In genomic region chr16:41692435-41692834, GRCm38 (mm10) we compare ENCODE assay signal across 9 mouse cellular contexts.
DNase-seq lines count a peak whose midpoint lies in the region; ATAC-seq lines count a peak whose summit lies in the region.
"Had no signal": no experiment of that assay in that cellular context is flagged by ENCODE, and none has a peak within 500 bp of the region (broad histone marks: within the 10 kb centered on the region; RNA-seq: fewer than 3 reads in every experiment).

No protein-coding gene starts in this region.

- peak; percentile 23 for DNase-seq in hindbrain, embryonic 11.5 days (ENCODE audit: low spot score)
- DNase-seq in testis, postnatal 10 days (ENCODE audit: low spot score) = peak; percentile 44
- DNase-seq in testis, postnatal 14 days (ENCODE audit: low spot score) = no peak
- DNase-seq in c-Kit-positive CD71-positive TER-119-negative erythroid progenitor cells, embryonic 14.5 days (ENCODE audit: low read depth) = peak; percentile 1
- no peak for DNase-seq in thymus, postnatal 14 days

- H3K27ac ChIP-seq in hindbrain, embryonic 11.5 days (ENCODE audit: low read depth, low read length) = no peak overlapping the region
- H3K27ac ChIP-seq in hindbrain, embryonic 13.5 days = no peak overlapping the region

- no peak overlapping the region for H3K4me3 ChIP-seq in hindbrain, embryonic 11.5 days (ENCODE audit: low read depth, low read length)
- no peak overlapping the region for H3K4me3 ChIP-seq in hindbrain, embryonic 13.5 days
- H3K4me3 ChIP-seq: erythroblast, embryonic 14.5 days; megakaryocyte, embryonic 14.5 days had no signal

- ATAC-seq in hindbrain, embryonic 11.5 days (ENCODE audit: low FRiP score) = no peak
- ATAC-seq in hindbrain, embryonic 13.5 days (ENCODE audit: low FRiP score) = no peak
- no peak for ATAC-seq in megakaryocyte, adult 5-6 weeks (ENCODE audit: poor library complexity, severe bottlenecking)

- no peaks in the 10 kb centered on the region for H3K27me3 ChIP-seq in hindbrain, embryonic 11.5 days (ENCODE audit: control insufficient read depth, insufficient read depth, low read length)
- no peaks in the 10 kb centered on the region for H3K27me3 ChIP-seq in hindbrain, embryonic 13.5 days
- H3K27me3 ChIP-seq: megakaryocyte, embryonic 14.5 days had no signal

- H3K4me2 ChIP-seq in hindbrain, embryonic 11.5 days (replicated peaks; ENCODE audit: low read depth, low read length) = no peak overlapping the region
- H3K4me2 ChIP-seq in hindbrain, embryonic 13.5 days = no peak overlapping the region

- no peaks in the 10 kb centered on the region for H3K36me3 ChIP-seq in hindbrain, embryonic 11.5 days (ENCODE audit: control insufficient read depth, insufficient read depth, low read length)
- no peaks in the 10 kb centered on the region for H3K36me3 ChIP-seq in hindbrain, embryonic 13.5 days

- no peak overlapping the region for H3K9ac ChIP-seq in hindbrain, embryonic 11.5 days (ENCODE audit: low read depth, low read length)
- H3K9ac ChIP-seq in hindbrain, embryonic 13.5 days = no peak overlapping the region

- no peaks in the 10 kb centered on the region for H3K9me3 ChIP-seq in hindbrain, embryonic 11.5 days (ENCODE audit: control insufficient read depth, low read length)
- no peaks in the 10 kb centered on the region for H3K9me3 ChIP-seq in hindbrain, embryonic 13.5 days
- H3K9me3 ChIP-seq: megakaryocyte, embryonic 14.5 days had no signal

- no peaks in the 10 kb centered on the region for H3K4me1 ChIP-seq in hindbrain, embryonic 11.5 days (replicated peaks; ENCODE audit: control insufficient read depth, insufficient read depth, low read length)
- 0 out of 2 replicates have a peak, but pooled peaks cover 3% of the 10 kb centered on the region for H3K4me1 ChIP-seq in hindbrain, embryonic 13.5 days (replicated peaks)
- H3K4me1 ChIP-seq: megakaryocyte, embryonic 14.5 days had no signal

Comparison
In these comparisons a context has a peak if more than half of its experiments do, and no peak if none do; other contexts are left out.
1. DNase-seq: peak in hindbrain, embryonic 11.5 days (single experiment), testis, postnatal 10 days (single experiment) and c-Kit-positive CD71-positive TER-119-negative erythroid progenitor cells, embryonic 14.5 days (single experiment); none in testis, postnatal 14 days (single experiment) and thymus, postnatal 14 days (single experiment).